Mouse (Mus musculus) heart, embryonic 15.5 days (tissue): ENCODE measurements at regions not wholly inside any gene's neighbourhood (a gene's known extent, or its start where the extent isn't known, plus 50 kb on each side); places are given as distances from the start of the nearest gene placed in this dataset.

ENCODE experiments used
- ATAC-seq: fragments of 200-750 bp; cut with Nextera tagmentation; replicated peaks from 2 replicates; pipeline ENCODE4 v1.8.0; 2017; ENCODE audit warnings: low read depth, moderate TSS enrichment; ENCODE audit not compliant: insufficient number of reproducible peaks, insufficient read depth, low FRiP score
- H3K27ac ChIP-seq: fragments of 300-500 bp; sonication (generic); 2 replicates; pipeline ENCODE4 v1.5.1; 2015; ENCODE audit warnings: mild to moderate bottlenecking, inconsistent platforms
- H3K27me3 ChIP-seq: fragments of 300-500 bp; sonication (generic); 2 replicates; pipeline ENCODE4 v1.6.1; 2015; ENCODE audit warnings: inconsistent platforms
- H3K36me3 ChIP-seq: fragments of 300-500 bp; sonication (generic); 2 replicates; pipeline ENCODE4 v1.6.1; 2015; ENCODE audit warnings: mild to moderate bottlenecking, inconsistent platforms
- H3K4me1 ChIP-seq: fragments of 300-500 bp; sonication (generic); replicated peaks from 2 replicates; pipeline ENCODE4 v1.6.1; 2015; ENCODE audit warnings: inconsistent platforms
- H3K4me2 ChIP-seq: fragments of 300-500 bp; sonication (generic); 2 replicates; pipeline ENCODE4 v1.6.1; 2015; ENCODE audit warnings: inconsistent platforms, mild to moderate bottlenecking, moderate library complexity
- H3K4me3 ChIP-seq: fragments of 300-500 bp; sonication (generic); 2 replicates; pipeline ENCODE4 v1.5.1; 2015; ENCODE audit warnings: mild to moderate bottlenecking, inconsistent platforms
- H3K9ac ChIP-seq: fragments of 300-500 bp; sonication (generic); 2 replicates; pipeline ENCODE4 v1.6.1; 2015; ENCODE audit warnings: mild to moderate bottlenecking, inconsistent platforms
- H3K9me3 ChIP-seq: fragments of 300-500 bp; sonication (generic); replicated peaks from 2 replicates; pipeline ENCODE4 v1.6.1; 2016; ENCODE audit warnings: inconsistent platforms
- WGBS: fragments of 180-500 bp; shearing (Covaris S2); methylation state at CpG from one replicate; pipeline ENCODE4 v1.1.7; 2015; ENCODE audit warnings: mixed read lengths; 5-methylcytosine and 5-hydroxymethylcytosine counted together

GRCm38 (mm10) chr9:67610696-67611095 is 51.2 kb upstream of the Tln2 start:
- no peak for ATAC-seq
- Histone ChIP-seq H3K27me3 (no peaks in the 10 kb centered on the region), H3K36me3 (no peaks in the 10 kb centered on the region), H3K4me3 (no peak overlapping the region), H3K4me1 (peaks cover 24% of the 10 kb centered on the region), H3K9ac (no peak overlapping the region), H3K27ac (no peak overlapping the region), H3K9me3 (no peaks in the 10 kb centered on the region), H3K4me2 (no peak overlapping the region)
- 88% methylated on average over 6 of the region's 6 CpGs for WGBS

- WGBS, result 78% methylated on average over 6 of the region's 6 CpGs
- H3K9me3 ChIP-seq, result no peaks in the 10 kb centered on the region
- peaks cover 17% of the 10 kb centered on the region for H3K4me1 ChIP-seq
- H3K27me3 ChIP-seq, result no peaks in the 10 kb centered on the region
- ATAC-seq, result no peak
- no peak overlapping the region for H3K27ac ChIP-seq
- H3K36me3 ChIP-seq, result no peaks in the 10 kb centered on the region
- H3K4me2 ChIP-seq, result no peak overlapping the region
- H3K9ac ChIP-seq, result no peak overlapping the region
- no peak overlapping the region for H3K4me3 ChIP-seq
Observed at GRCm38 (mm10) chr9:67611676-67612075, 52.2 kb upstream of the Tln2 start.

- Histone ChIP-seq H3K27ac (no peak overlapping the region), H3K27me3 (no peaks in the 10 kb centered on the region), H3K4me2 (no peak overlapping the region), H3K9me3 (no peaks in the 10 kb centered on the region), H3K36me3 (no peaks in the 10 kb centered on the region), H3K4me3 (no peak overlapping the region), H3K4me1 (peaks cover 20% of the 10 kb centered on the region), H3K9ac (no peak overlapping the region)
- 85% methylated on average over 2 of the region's 2 CpGs for WGBS
- ATAC-seq, result no peak
Observed at GRCm38 (mm10) chr9:67612101-67612500, 52.6 kb upstream of the Tln2 start.

- 75% methylated on average over 2 of the region's 2 CpGs for WGBS
- H3K27me3 ChIP-seq, result no peaks in the 10 kb centered on the region
- no peak overlapping the region for H3K9ac ChIP-seq
- ATAC-seq, result no peak
- H3K4me1 ChIP-seq, result peaks cover 21% of the 10 kb centered on the region
- no peak overlapping the region for H3K4me2 ChIP-seq
- no peak overlapping the region for H3K4me3 ChIP-seq
- no peak overlapping the region for H3K27ac ChIP-seq
- no peaks in the 10 kb centered on the region for H3K9me3 ChIP-seq
- H3K36me3 ChIP-seq, result no peaks in the 10 kb centered on the region
Observed at GRCm38 (mm10) chr9:67614068-67614727, 54.7 kb upstream of the Tln2 start.

GRCm38 (mm10) chr9:67616207-67616606 is 56.7 kb upstream of the Tln2 start:
- Histone ChIP-seq H3K27me3 (no peaks in the 10 kb centered on the region), H3K27ac (no peak overlapping the region), H3K36me3 (no peaks in the 10 kb centered on the region), H3K4me3 (no peak overlapping the region), H3K9me3 (no peaks in the 10 kb centered on the region), H3K9ac (no peak overlapping the region), H3K4me2 (no peak overlapping the region), H3K4me1 (peaks cover 21% of the 10 kb centered on the region)
- 83% methylated on average over 2 of the region's 2 CpGs for WGBS
- no peak for ATAC-seq

GRCm38 (mm10) chr9:67617341-67618217 is 58.1 kb upstream of the Tln2 start:
- H3K36me3 ChIP-seq, result no peaks in the 10 kb centered on the region
- peaks cover 17% of the 10 kb centered on the region for H3K4me1 ChIP-seq
- ATAC-seq, result no peak
- no peak overlapping the region for H3K9ac ChIP-seq
- H3K27me3 ChIP-seq, result no peaks in the 10 kb centered on the region
- no peak overlapping the region for H3K4me2 ChIP-seq
- H3K27ac ChIP-seq, result no peak overlapping the region
- WGBS, result 54% methylated on average over 14 of the region's 14 CpGs
- H3K4me3 ChIP-seq, result no peak overlapping the region
- no peaks in the 10 kb centered on the region for H3K9me3 ChIP-seq

GRCm38 (mm10) chr9:67620945-67621344 is 61.4 kb upstream of the Tln2 start:
- Histone ChIP-seq H3K36me3 (no peaks in the 10 kb centered on the region), H3K4me2 (no peak overlapping the region), H3K27me3 (no peaks in the 10 kb centered on the region), H3K4me3 (no peak overlapping the region), H3K9me3 (no peaks in the 10 kb centered on the region), H3K4me1 (peaks cover 21% of the 10 kb centered on the region), H3K9ac (no peak overlapping the region), H3K27ac (no peak overlapping the region)
- ATAC-seq, result no peak
- 65% methylated on average over 3 of the region's 3 CpGs for WGBS

- Histone ChIP-seq H3K4me1 (peaks cover 49% of the 10 kb centered on the region), H3K27ac (no peak overlapping the region), H3K4me3 (no peak overlapping the region), H3K4me2 (no peak overlapping the region), H3K9ac (no peak overlapping the region), H3K27me3 (peaks cover 5% of the 10 kb centered on the region; the same call in 1 of the 2 replicates), H3K36me3 (no peaks in the 10 kb centered on the region), H3K9me3 (no peaks in the 10 kb centered on the region)
- ATAC-seq, result no peak
- 70% methylated on average over 2 of the region's 2 CpGs for WGBS
Observed at GRCm38 (mm10) chr9:67627196-67627595, 67.7 kb upstream of the Tln2 start.

- H3K9ac ChIP-seq, result 0 out of 2 replicates have a peak overlapping the region, but pooled peaks have one; percentile 12
- H3K27me3 ChIP-seq, result peaks cover 5% of the 10 kb centered on the region; the same call in 1 of the 2 replicates
- no peak for ATAC-seq
- H3K4me1 ChIP-seq, result peaks cover 56% of the 10 kb centered on the region
- WGBS, result 10% methylated on average over 6 of the region's 6 CpGs
- peak overlapping the region; percentile 42; the same call in 1 of the 2 replicates for H3K27ac ChIP-seq
- H3K4me3 ChIP-seq, result peak overlapping the region; percentile 20
- peak overlapping the region; percentile 56 for H3K4me2 ChIP-seq
- H3K36me3 ChIP-seq, result no peaks in the 10 kb centered on the region
- H3K9me3 ChIP-seq, result no peaks in the 10 kb centered on the region
Observed at GRCm38 (mm10) chr9:67629624-67630023, 70.1 kb upstream of the Tln2 start.

- no peak for ATAC-seq
- Histone ChIP-seq H3K27ac (no peak overlapping the region), H3K9me3 (no peaks in the 10 kb centered on the region), H3K36me3 (no peaks in the 10 kb centered on the region), H3K4me1 (peaks cover 56% of the 10 kb centered on the region), H3K4me2 (0 out of 2 replicates have a peak overlapping the region, but pooled peaks have one; percentile 7), H3K27me3 (peaks cover 5% of the 10 kb centered on the region; the same call in 1 of the 2 replicates), H3K9ac (no peak overlapping the region), H3K4me3 (no peak overlapping the region)
- 42% methylated on average over 3 of the region's 3 CpGs for WGBS
Observed at GRCm38 (mm10) chr9:67630173-67630572, 70.7 kb upstream of the Tln2 start.

- WGBS, result 4% methylated on average over 6 of the region's 6 CpGs
- H3K27ac ChIP-seq, result peak overlapping the region; percentile 88
- ATAC-seq, result no peak
- peak overlapping the region; percentile 94 for H3K4me2 ChIP-seq
- no peaks in the 10 kb centered on the region for H3K9me3 ChIP-seq
- no peaks in the 10 kb centered on the region for H3K36me3 ChIP-seq
- peak overlapping the region; percentile 75; the same call in 1 of the 2 replicates for H3K9ac ChIP-seq
- H3K4me1 ChIP-seq, result peaks cover 45% of the 10 kb centered on the region
- H3K27me3 ChIP-seq, result peaks cover 9% of the 10 kb centered on the region; the same call in 1 of the 2 replicates
- peak overlapping the region; percentile 95 for H3K4me3 ChIP-seq
Observed at GRCm38 (mm10) chr9:67631741-67632243, 72.3 kb upstream of the Tln2 start.
